Mouse (Mus musculus) thymus, adult 2 months (tissue): ENCODE results near the gene Vav1.

Experiments
- CTCF ChIP-seq: fragments of 200-500 bp; IDR thresholded peaks from 2 replicates; pipeline ENCODE4 v1.5.1; 2012; ENCODE audit warnings: mild to moderate bottlenecking, control low read depth, low read length, moderate library complexity, borderline replicate concordance; ENCODE audit not compliant: control insufficient read depth, poor library complexity, insufficient read depth; ENCODE audit errors: extremely low read depth
- POLR2A ChIP-seq: fragments of 200-500 bp; IDR thresholded peaks from 2 replicates; pipeline ENCODE4 v1.6.1; 2012; ENCODE audit warnings: mild to moderate bottlenecking, low read length, control low read depth, moderate library complexity; ENCODE audit not compliant: control insufficient read depth, poor library complexity, insufficient read depth; ENCODE audit errors: extremely low read depth

DNA sequence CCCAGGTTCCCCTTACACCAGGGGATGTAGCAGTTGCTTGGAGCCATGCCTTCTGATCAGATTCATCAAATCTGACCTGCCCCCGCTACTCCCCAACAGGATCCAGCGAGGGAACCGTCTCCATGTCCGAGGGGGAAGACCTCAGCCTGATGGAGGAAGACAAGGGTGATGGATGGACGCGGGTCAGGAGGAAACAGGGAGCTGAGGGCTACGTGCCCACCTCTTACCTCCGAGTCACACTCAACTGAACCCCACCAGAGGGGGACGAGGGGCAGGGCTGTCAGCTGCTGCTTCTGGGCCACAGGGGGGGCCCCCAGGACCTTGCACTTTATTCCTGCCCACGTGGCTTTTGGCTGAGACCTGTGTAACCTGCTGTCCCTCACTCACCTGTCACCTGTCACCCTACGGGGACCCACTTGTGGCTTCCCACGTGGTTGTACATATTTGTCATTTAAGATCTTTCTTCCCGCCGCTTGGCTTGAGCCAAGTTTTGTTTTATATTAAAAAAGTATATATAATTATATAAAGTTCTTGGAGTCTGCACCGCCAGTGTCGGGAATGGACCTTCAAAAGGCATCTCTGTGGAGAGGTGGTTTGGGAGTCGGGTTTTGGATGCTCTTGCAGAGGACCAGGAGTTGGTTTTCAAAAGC, 15.9 kb upstream of the Vav1 start:
- no peak for TF ChIP-seq POLR2A
- no peak for TF ChIP-seq CTCF
